Mouse (Mus musculus): Measurements from ENCODE around the gene Prune2. TPM values are rescaled to one million over a fixed set of nuclear protein-coding genes. Genes with fewer than 3 reads are reported as not detected.

The Prune2 gene
- polyA plus RNA-seq, 1 experiment, result 10.9 TPM

GRCm38 (mm10) chr19:17218195-17218594 is 262.3 kb downstream of the Prune2 start:
- Histone ChIP-seq H3K27ac (ENCODE audit: insufficient read depth, low read length) (no peak overlapping the region), H3K4me3 (ENCODE audit: low read depth, low read length) (no peak overlapping the region), H3K36me3 (ENCODE audit: control insufficient read depth, insufficient read depth, low read length, poor library complexity, severe bottlenecking) (no peaks in the 10 kb centered on the region; the same call in 1 of the 2 replicates), H3K27me3 (ENCODE audit: control insufficient read depth, insufficient read depth, low read length, poor library complexity, severe bottlenecking) (no peaks in the 10 kb centered on the region), H3K9me3 (replicated peaks; ENCODE audit: control insufficient read depth, insufficient read depth, low read length, poor library complexity, severe bottlenecking) (no peaks in the 10 kb centered on the region), H3K9ac (ENCODE audit: low read depth, poor library complexity, severe bottlenecking) (no peak overlapping the region), H3K4me1 (ENCODE audit: control insufficient read depth, insufficient read depth, low read length) (no peaks in the 10 kb centered on the region)
- TF ChIP-seq CTCF (IDR thresholded peaks at IDR 0.05; ENCODE audit: low read depth, low read length) (no peak), EP300 (IDR thresholded peaks at IDR 0.05; ENCODE audit: insufficient read depth, low read depth, low read length) (no peak), POLR2A (IDR thresholded peaks at IDR 0.05; ENCODE audit: insufficient read depth, low read length) (no peak)

- no peak overlapping the region for H3K9ac ChIP-seq (ENCODE audit: low read depth, poor library complexity, severe bottlenecking)
- H3K4me1 ChIP-seq (ENCODE audit: control insufficient read depth, insufficient read depth, low read length), result no peaks in the 10 kb centered on the region
- no peaks in the 10 kb centered on the region for H3K36me3 ChIP-seq (ENCODE audit: control insufficient read depth, insufficient read depth, low read length, poor library complexity, severe bottlenecking)
- H3K27me3 ChIP-seq (ENCODE audit: control insufficient read depth, insufficient read depth, low read length, poor library complexity, severe bottlenecking), result no peaks in the 10 kb centered on the region
- no peaks in the 10 kb centered on the region for H3K9me3 ChIP-seq (replicated peaks; ENCODE audit: control insufficient read depth, insufficient read depth, low read length, poor library complexity, severe bottlenecking)
- TF ChIP-seq CTCF (IDR thresholded peaks at IDR 0.05; ENCODE audit: low read depth, low read length), result no peak
- no peak for TF ChIP-seq EP300 (IDR thresholded peaks at IDR 0.05; ENCODE audit: insufficient read depth, low read depth, low read length)
- TF ChIP-seq POLR2A (IDR thresholded peaks at IDR 0.05; ENCODE audit: insufficient read depth, low read length), result no peak
- H3K27ac ChIP-seq (ENCODE audit: insufficient read depth, low read length), result no peak overlapping the region
- no peak overlapping the region for H3K4me3 ChIP-seq (ENCODE audit: low read depth, low read length)
Observed at GRCm38 (mm10) chr19:17223801-17224200, 267.9 kb downstream of the Prune2 start.

- Histone ChIP-seq H3K4me1 (ENCODE audit: control insufficient read depth, insufficient read depth, low read length) (no peaks in the 10 kb centered on the region), H3K27ac (ENCODE audit: insufficient read depth, low read length) (no peak overlapping the region), H3K27me3 (ENCODE audit: control insufficient read depth, insufficient read depth, low read length, poor library complexity, severe bottlenecking) (no peaks in the 10 kb centered on the region), H3K9ac (ENCODE audit: low read depth, poor library complexity, severe bottlenecking) (no peak overlapping the region), H3K4me3 (ENCODE audit: low read depth, low read length) (no peak overlapping the region), H3K36me3 (ENCODE audit: control insufficient read depth, insufficient read depth, low read length, poor library complexity, severe bottlenecking) (no peaks in the 10 kb centered on the region), H3K9me3 (replicated peaks; ENCODE audit: control insufficient read depth, insufficient read depth, low read length, poor library complexity, severe bottlenecking) (no peaks in the 10 kb centered on the region)
- no peak for TF ChIP-seq EP300 (IDR thresholded peaks at IDR 0.05; ENCODE audit: insufficient read depth, low read depth, low read length)
Observed at GRCm38 (mm10) chr19:17225570-17226083, 269.7 kb downstream of the Prune2 start.

- H3K4me1 ChIP-seq (ENCODE audit: control insufficient read depth, insufficient read depth, low read length), result no peaks in the 10 kb centered on the region
- no peak for TF ChIP-seq EP300 (IDR thresholded peaks at IDR 0.05; ENCODE audit: insufficient read depth, low read depth, low read length)
- no peak for TF ChIP-seq POLR2A (IDR thresholded peaks at IDR 0.05; ENCODE audit: insufficient read depth, low read length)
- TF ChIP-seq CTCF (IDR thresholded peaks at IDR 0.05; ENCODE audit: low read depth, low read length), result no peak
- no peaks in the 10 kb centered on the region for H3K27me3 ChIP-seq (ENCODE audit: control insufficient read depth, insufficient read depth, low read length, poor library complexity, severe bottlenecking)
- no peak overlapping the region for H3K27ac ChIP-seq (ENCODE audit: insufficient read depth, low read length)
- no peaks in the 10 kb centered on the region for H3K36me3 ChIP-seq (ENCODE audit: control insufficient read depth, insufficient read depth, low read length, poor library complexity, severe bottlenecking)
- no peaks in the 10 kb centered on the region for H3K9me3 ChIP-seq (replicated peaks; ENCODE audit: control insufficient read depth, insufficient read depth, low read length, poor library complexity, severe bottlenecking)
- H3K9ac ChIP-seq (ENCODE audit: low read depth, poor library complexity, severe bottlenecking), result no peak overlapping the region
- H3K4me3 ChIP-seq (ENCODE audit: low read depth, low read length), result no peak overlapping the region
Observed at GRCm38 (mm10) chr19:17226096-17226495, 270.2 kb downstream of the Prune2 start.

GRCm38 (mm10) chr19:17230013-17230412 is 274.1 kb downstream of the Prune2 start:
- no peak overlapping the region for H3K4me3 ChIP-seq (ENCODE audit: low read depth, low read length)
- H3K9ac ChIP-seq (ENCODE audit: low read depth, poor library complexity, severe bottlenecking), result no peak overlapping the region
- no peaks in the 10 kb centered on the region for H3K9me3 ChIP-seq (replicated peaks; ENCODE audit: control insufficient read depth, insufficient read depth, low read length, poor library complexity, severe bottlenecking)
- H3K27me3 ChIP-seq (ENCODE audit: control insufficient read depth, insufficient read depth, low read length, poor library complexity, severe bottlenecking), result no peaks in the 10 kb centered on the region
- H3K36me3 ChIP-seq (ENCODE audit: control insufficient read depth, insufficient read depth, low read length, poor library complexity, severe bottlenecking), result no peaks in the 10 kb centered on the region
- no peak for TF ChIP-seq EP300 (IDR thresholded peaks at IDR 0.05; ENCODE audit: insufficient read depth, low read depth, low read length)
- TF ChIP-seq CTCF (IDR thresholded peaks at IDR 0.05; ENCODE audit: low read depth, low read length), result no peak
- no peak for TF ChIP-seq POLR2A (IDR thresholded peaks at IDR 0.05; ENCODE audit: insufficient read depth, low read length)
- H3K4me1 ChIP-seq (ENCODE audit: control insufficient read depth, insufficient read depth, low read length), result no peaks in the 10 kb centered on the region
- no peak overlapping the region for H3K27ac ChIP-seq (ENCODE audit: insufficient read depth, low read length)

GRCm38 (mm10) chr19:17238471-17238870 is 282.6 kb downstream of the Prune2 start:
- no peaks in the 10 kb centered on the region for H3K27me3 ChIP-seq (ENCODE audit: control insufficient read depth, insufficient read depth, low read length, poor library complexity, severe bottlenecking)
- H3K9me3 ChIP-seq (replicated peaks; ENCODE audit: control insufficient read depth, insufficient read depth, low read length, poor library complexity, severe bottlenecking), result no peaks in the 10 kb centered on the region
- no peak for TF ChIP-seq EP300 (IDR thresholded peaks at IDR 0.05; ENCODE audit: insufficient read depth, low read depth, low read length)
- no peak for TF ChIP-seq POLR2A (IDR thresholded peaks at IDR 0.05; ENCODE audit: insufficient read depth, low read length)
- no peak for TF ChIP-seq CTCF (IDR thresholded peaks at IDR 0.05; ENCODE audit: low read depth, low read length)
- no peak overlapping the region for H3K27ac ChIP-seq (ENCODE audit: insufficient read depth, low read length)
- H3K4me1 ChIP-seq (ENCODE audit: control insufficient read depth, insufficient read depth, low read length), result no peaks in the 10 kb centered on the region
- no peak overlapping the region for H3K9ac ChIP-seq (ENCODE audit: low read depth, poor library complexity, severe bottlenecking)
- H3K4me3 ChIP-seq (ENCODE audit: low read depth, low read length), result no peak overlapping the region
- H3K36me3 ChIP-seq (ENCODE audit: control insufficient read depth, insufficient read depth, low read length, poor library complexity, severe bottlenecking), result no peaks in the 10 kb centered on the region
